Mouse (Mus musculus): Measurements from ENCODE around the gene Ccr6. TPM values are rescaled to one million over a fixed set of nuclear protein-coding genes. Genes with fewer than 3 reads are reported as not detected.
"Not testable (repeated sequence)": the region's sequence is repeated elsewhere in the genome, so short reads cannot be mapped to it uniquely, and the experiment has no call there.

Gene Ccr6
- 0.37 TPM in 1 of 2 replicates, not detected in the other for polyA plus RNA-seq (2015; fragmentation: Nextera tagmentation; extraction: Ambion mirVana)

GRCm38 (mm10) chr17:8235743-8236142 lies at the start of gene Ccr6:
Ccr6 (plus strand) TSS chr17:8236043.
- 79% methylated on average over 3 of the region's 3 CpGs for WGBS
- no peaks in the 10 kb centered on the region for H3K9me3 ChIP-seq (replicated peaks)
- no peak within 1 kb of the TSS for H3K9ac ChIP-seq (replicated peaks)
- ATAC-seq (ENCODE audit: low FRiP score), result no peak
- no peak within 1 kb of the TSS for H3K27ac ChIP-seq (replicated peaks)
- H3K4me3 ChIP-seq (replicated peaks), result no peak within 1 kb of the TSS
- H3K27me3 ChIP-seq (replicated peaks), result no peaks in the 10 kb centered on the region
- H3K4me2 ChIP-seq, result no peak within 1 kb of the TSS
- H3K36me3 ChIP-seq, result no peaks in the 10 kb centered on the region
- no peaks in the 10 kb centered on the region for H3K4me1 ChIP-seq

DNA sequence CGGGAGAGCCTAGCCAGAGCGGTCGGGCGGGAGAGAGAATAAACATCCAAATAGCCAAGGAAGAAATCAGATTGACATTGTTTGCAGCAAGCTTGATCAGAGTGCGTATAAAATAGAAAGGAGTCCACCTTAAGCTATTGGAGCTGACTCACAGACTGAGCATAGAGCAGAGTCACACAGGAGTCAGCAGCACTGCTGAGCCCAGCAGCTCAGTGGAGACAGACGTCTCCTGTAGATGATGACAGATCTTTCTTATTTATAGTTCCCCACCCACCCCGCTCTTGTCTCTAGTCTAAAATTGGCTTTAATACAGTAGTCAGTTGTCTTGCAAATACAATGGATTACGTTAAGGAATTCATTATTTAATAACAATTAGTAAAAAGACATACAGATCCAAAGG lies 42.2 kb upstream of the Ccr6 start:
- Histone ChIP-seq H3K36me3 (peaks cover 52% of the 10 kb centered on the region), H3K9ac (replicated peaks) (no peak overlapping the region), H3K4me3 (replicated peaks) (no peak overlapping the region), H3K4me1 (no peaks in the 10 kb centered on the region), H3K4me2 (no peak overlapping the region), H3K27me3 (replicated peaks) (no peaks in the 10 kb centered on the region), H3K9me3 (replicated peaks) (no peaks in the 10 kb centered on the region), H3K27ac (replicated peaks) (no peak overlapping the region)
- ATAC-seq (ENCODE audit: low FRiP score), result no peak
- WGBS, result 86% methylated on average over 8 of the region's 8 CpGs

DNA sequence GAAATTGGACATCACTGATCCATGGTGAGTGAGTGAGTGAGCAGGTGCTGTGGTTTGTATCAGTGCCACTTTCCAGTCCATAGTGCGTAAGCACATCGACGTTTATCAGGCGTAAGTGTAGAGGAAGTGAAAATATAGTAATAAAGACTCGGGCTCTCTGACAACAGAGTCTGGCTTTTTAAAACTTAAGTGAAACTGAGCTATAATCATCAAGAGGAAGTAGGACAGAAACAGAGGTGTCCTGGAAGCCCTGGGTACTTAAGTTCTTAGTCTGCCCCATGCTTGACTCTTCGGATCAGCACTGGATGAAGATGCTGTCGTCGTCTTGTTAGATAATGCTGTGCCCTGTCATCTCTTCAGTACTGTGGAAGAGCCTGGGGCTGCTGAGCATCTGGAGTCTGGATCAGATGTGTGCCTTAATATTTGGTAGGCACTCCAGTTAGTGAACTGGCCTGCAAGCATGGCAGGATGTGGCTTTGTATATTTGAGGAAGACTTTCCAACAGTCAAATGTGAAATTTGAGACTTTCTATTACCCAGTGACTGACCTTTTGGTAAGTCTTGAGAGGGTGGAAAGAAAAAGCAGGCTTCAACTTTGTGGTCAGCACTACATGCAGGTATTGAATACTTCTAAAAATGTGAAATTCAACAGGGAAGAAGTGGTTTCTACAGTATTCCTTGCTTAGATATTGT lies 40.0 kb upstream of the Ccr6 start:
- no peaks in the 10 kb centered on the region for H3K9me3 ChIP-seq (replicated peaks)
- H3K27ac ChIP-seq (replicated peaks), result no peak overlapping the region
- no peaks in the 10 kb centered on the region for H3K4me1 ChIP-seq
- no peak overlapping the region for H3K4me3 ChIP-seq (replicated peaks)
- no peaks in the 10 kb centered on the region for H3K27me3 ChIP-seq (replicated peaks)
- H3K36me3 ChIP-seq, result peaks cover 34% of the 10 kb centered on the region
- WGBS, result 94% methylated on average over 8 of the region's 8 CpGs
- H3K4me2 ChIP-seq, result no peak overlapping the region
- no peak for ATAC-seq (ENCODE audit: low FRiP score)
- H3K9ac ChIP-seq (replicated peaks), result no peak overlapping the region

GRCm38 (mm10) chr17:8197652-8198051 lies 38.2 kb upstream of the Ccr6 start:
- ATAC-seq (ENCODE audit: low FRiP score), result no peak
- Histone ChIP-seq H3K9ac (replicated peaks) (no peak overlapping the region), H3K36me3 (peaks cover 23% of the 10 kb centered on the region), H3K4me1 (no peaks in the 10 kb centered on the region), H3K9me3 (replicated peaks) (no peaks in the 10 kb centered on the region), H3K27ac (replicated peaks) (no peak overlapping the region), H3K27me3 (replicated peaks) (no peaks in the 10 kb centered on the region), H3K4me2 (no peak overlapping the region), H3K4me3 (replicated peaks) (no peak overlapping the region)
- WGBS, result 67% methylated on average over 3 of the region's 3 CpGs

DNA sequence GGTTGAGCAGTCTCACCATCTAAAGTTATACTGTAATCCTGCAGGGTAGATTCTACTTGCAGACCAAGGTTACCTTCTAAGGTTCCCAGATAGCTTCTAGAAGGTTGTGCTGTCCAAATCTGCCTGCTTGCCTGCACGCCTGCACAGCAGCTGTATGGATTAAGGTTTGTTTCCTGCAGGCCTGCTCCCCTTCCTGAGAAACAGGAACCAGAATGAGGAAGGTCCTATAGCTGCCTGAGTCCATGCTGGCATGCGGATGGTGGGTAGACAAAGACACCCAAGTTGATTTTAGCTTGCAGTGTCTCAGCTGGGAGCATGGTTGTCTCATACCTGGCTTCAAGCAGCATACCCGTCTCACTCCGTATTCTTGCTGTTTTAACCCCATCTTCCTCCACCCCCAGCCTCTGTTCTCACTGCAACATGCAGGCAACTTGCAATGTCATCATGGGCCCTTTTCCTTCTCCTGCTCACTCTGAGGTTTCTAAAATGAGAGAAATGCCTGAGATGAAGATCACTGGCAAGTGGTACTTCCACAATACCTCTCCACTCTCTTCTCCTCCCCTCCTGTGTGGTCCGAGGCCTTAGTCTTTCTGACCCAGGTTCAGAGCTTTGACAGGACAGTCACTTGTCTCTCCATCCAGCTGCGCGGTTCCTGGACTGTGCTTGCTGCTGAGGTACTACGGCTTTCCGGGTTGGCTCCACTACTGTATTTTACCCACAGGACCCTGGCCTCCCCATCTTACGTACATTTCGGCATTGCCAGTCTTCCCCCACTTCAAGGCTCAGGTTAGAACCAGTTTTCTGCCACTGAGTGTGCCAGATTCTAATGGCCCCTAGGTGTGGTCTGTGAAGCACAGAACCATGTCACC lies 36.5 kb upstream of the Ccr6 start:
- H3K9ac ChIP-seq (replicated peaks), result no peak overlapping the region
- no peak overlapping the region for H3K27ac ChIP-seq (replicated peaks)
- H3K27me3 ChIP-seq (replicated peaks), result no peaks in the 10 kb centered on the region
- H3K4me1 ChIP-seq, result no peaks in the 10 kb centered on the region
- no peak overlapping the region for H3K4me3 ChIP-seq (replicated peaks)
- no peaks in the 10 kb centered on the region for H3K9me3 ChIP-seq (replicated peaks)
- WGBS, result 91% methylated on average over 11 of the region's 11 CpGs
- H3K4me2 ChIP-seq, result no peak overlapping the region
- peaks cover 20% of the 10 kb centered on the region for H3K36me3 ChIP-seq
- ATAC-seq (ENCODE audit: low FRiP score), result no peak

DNA sequence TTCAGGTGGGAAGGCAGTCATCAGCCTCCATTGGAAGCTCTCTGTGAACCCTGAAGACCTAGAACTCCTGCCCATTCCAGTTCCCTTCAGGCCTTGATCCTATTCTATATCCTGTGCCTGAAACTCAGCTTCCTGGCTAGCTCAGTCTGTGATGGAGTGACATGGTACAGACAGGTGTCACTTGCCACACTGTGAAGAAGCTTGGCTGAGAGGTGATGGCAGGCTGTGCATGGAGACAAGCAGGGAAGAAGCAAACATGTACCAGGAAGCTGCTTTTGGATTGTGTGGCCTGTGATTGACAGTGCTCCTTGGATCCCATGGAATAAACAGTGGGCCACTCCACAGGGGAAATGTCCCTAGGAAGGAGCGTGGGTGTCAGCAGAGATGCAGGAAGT lies 35.9 kb upstream of the Ccr6 start:
- Histone ChIP-seq H3K9ac (replicated peaks) (no peak overlapping the region), H3K4me2 (no peak overlapping the region), H3K27me3 (replicated peaks) (no peaks in the 10 kb centered on the region), H3K4me3 (replicated peaks) (no peak overlapping the region), H3K27ac (replicated peaks) (no peak overlapping the region), H3K4me1 (no peaks in the 10 kb centered on the region), H3K36me3 (peaks cover 16% of the 10 kb centered on the region), H3K9me3 (replicated peaks) (no peaks in the 10 kb centered on the region)
- WGBS, result 87% methylated on average over 1 of the region's 1 CpGs
- no peak for ATAC-seq (ENCODE audit: low FRiP score)

- H3K4me3 ChIP-seq (replicated peaks), result no peak overlapping the region
- no peak overlapping the region for H3K27ac ChIP-seq (replicated peaks)
- no peaks in the 10 kb centered on the region for H3K9me3 ChIP-seq (replicated peaks)
- no peak overlapping the region for H3K9ac ChIP-seq (replicated peaks)
- WGBS, result 57% methylated on average over 1 of the region's 1 CpGs
- H3K27me3 ChIP-seq (replicated peaks), result no peaks in the 10 kb centered on the region
- H3K4me1 ChIP-seq, result no peaks in the 10 kb centered on the region
- no peak overlapping the region for H3K4me2 ChIP-seq
- H3K36me3 ChIP-seq, result no peaks in the 10 kb centered on the region
- no peak for ATAC-seq (ENCODE audit: low FRiP score)
Measured at GRCm38 (mm10) chr17:8203487-8203886, 32.4 kb upstream of the Ccr6 start.

GRCm38 (mm10) chr17:8205221-8205631 lies 30.6 kb upstream of the Ccr6 start:
- WGBS, result 68% methylated on average over 1 of the region's 1 CpGs
- H3K36me3 ChIP-seq; H3K4me3 ChIP-seq (replicated peaks); H3K9me3 ChIP-seq (replicated peaks); ATAC-seq (ENCODE audit: low FRiP score); H3K9ac ChIP-seq (replicated peaks); H3K4me1 ChIP-seq; H3K27ac ChIP-seq (replicated peaks); H3K4me2 ChIP-seq; H3K27me3 ChIP-seq (replicated peaks): not testable (repeated sequence)

- H3K27ac ChIP-seq (replicated peaks), result no peak overlapping the region
- no peaks in the 10 kb centered on the region for H3K4me1 ChIP-seq
- no peaks in the 10 kb centered on the region for H3K9me3 ChIP-seq (replicated peaks)
- H3K36me3 ChIP-seq, result no peaks in the 10 kb centered on the region
- H3K27me3 ChIP-seq (replicated peaks), result no peaks in the 10 kb centered on the region
- WGBS, result 89% methylated on average over 5 of the region's 5 CpGs
- no peak for ATAC-seq (ENCODE audit: low FRiP score)
- H3K4me3 ChIP-seq (replicated peaks), result no peak overlapping the region
- H3K9ac ChIP-seq (replicated peaks), result no peak overlapping the region
- H3K4me2 ChIP-seq, result no peak overlapping the region
Measured at GRCm38 (mm10) chr17:8206691-8207090, 29.2 kb upstream of the Ccr6 start.

DNA sequence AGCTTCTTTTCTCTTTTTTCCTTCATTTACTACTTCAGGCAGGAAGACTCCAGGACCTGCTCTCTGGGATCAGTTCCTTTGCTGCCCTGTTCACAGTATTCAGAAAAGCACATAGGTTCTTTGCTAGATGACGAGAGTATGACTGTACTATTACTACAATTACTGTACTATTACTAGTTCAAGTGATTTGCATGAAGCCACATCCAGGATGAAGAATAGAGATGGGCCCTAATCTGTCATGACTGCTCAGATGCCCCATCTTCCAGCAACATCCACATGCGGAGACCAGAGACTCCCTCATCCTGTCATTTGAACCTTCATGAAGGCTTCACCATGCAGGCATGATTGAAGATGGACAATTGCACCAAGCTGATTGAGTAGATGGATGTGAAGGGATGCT lies 26.1 kb upstream of the Ccr6 start:
- Histone ChIP-seq H3K9ac (replicated peaks) (no peak overlapping the region), H3K27me3 (replicated peaks) (no peaks in the 10 kb centered on the region), H3K4me3 (replicated peaks) (no peak overlapping the region), H3K9me3 (replicated peaks) (no peaks in the 10 kb centered on the region), H3K4me2 (no peak overlapping the region), H3K36me3 (no peaks in the 10 kb centered on the region), H3K27ac (replicated peaks) (no peak overlapping the region), H3K4me1 (no peaks in the 10 kb centered on the region)
- no peak for ATAC-seq (ENCODE audit: low FRiP score)
- WGBS, result 92% methylated on average over 2 of the region's 2 CpGs

DNA sequence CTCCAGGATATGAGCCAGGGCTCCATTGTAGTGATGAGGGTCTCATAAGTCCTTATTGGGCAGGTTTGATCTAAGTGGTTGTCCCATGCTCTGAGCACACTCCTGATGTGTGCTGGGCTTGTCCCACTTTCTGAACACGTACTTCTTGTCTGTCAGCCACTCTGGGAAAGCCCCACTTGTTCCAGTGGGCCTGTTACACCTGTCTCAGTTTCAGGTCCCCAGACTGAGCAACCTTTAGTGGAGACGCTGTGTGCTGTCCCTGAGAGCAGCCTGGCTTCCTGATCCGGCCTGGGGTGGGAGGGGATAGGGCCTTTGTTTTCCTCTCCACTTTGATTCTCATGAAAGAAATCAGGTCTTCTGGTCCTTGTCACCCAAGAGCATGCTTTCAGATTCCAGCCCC lies 25.7 kb upstream of the Ccr6 start:
- Histone ChIP-seq H3K27me3 (replicated peaks) (no peaks in the 10 kb centered on the region), H3K36me3 (no peaks in the 10 kb centered on the region), H3K27ac (replicated peaks) (no peak overlapping the region), H3K4me3 (replicated peaks) (no peak overlapping the region), H3K4me1 (no peaks in the 10 kb centered on the region), H3K9ac (replicated peaks) (no peak overlapping the region), H3K9me3 (replicated peaks) (no peaks in the 10 kb centered on the region), H3K4me2 (no peak overlapping the region)
- ATAC-seq (ENCODE audit: low FRiP score), result no peak
- 69% methylated on average over 3 of the region's 3 CpGs for WGBS

DNA sequence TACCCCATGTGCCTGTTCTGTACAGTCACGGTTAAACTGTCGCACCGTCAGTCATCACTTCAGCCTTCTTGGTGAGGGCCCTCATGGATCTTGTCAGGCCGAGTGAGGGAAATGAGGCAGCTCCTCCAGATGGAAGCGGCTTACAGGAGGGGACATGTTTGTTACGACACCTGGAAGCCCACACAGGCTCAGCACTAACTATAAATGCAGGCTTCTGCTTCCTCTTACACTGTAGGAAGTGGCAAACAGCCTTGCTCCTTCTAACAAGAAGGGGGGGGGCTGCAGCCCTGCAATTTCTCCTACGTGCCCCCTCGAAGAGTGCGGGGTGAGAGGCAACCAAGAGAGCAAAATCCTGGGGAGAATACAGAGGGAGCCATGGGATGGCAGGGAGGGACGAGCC lies 25.2 kb upstream of the Ccr6 start:
- Histone ChIP-seq H3K27ac (replicated peaks) (no peak overlapping the region), H3K9ac (replicated peaks) (no peak overlapping the region), H3K36me3 (no peaks in the 10 kb centered on the region), H3K27me3 (replicated peaks) (no peaks in the 10 kb centered on the region), H3K4me1 (no peaks in the 10 kb centered on the region), H3K4me2 (no peak overlapping the region), H3K9me3 (replicated peaks) (no peaks in the 10 kb centered on the region), H3K4me3 (replicated peaks) (no peak overlapping the region)
- 83% methylated on average over 10 of the region's 10 CpGs for WGBS
- ATAC-seq (ENCODE audit: low FRiP score), result no peak

Measured in neural tube, embryonic 15.5 days (tissue).